Mouse (Mus musculus) heart, postnatal 36 days (tissue): ENCODE measurements around the gene Lix1. TPM values are rescaled to one million over a fixed set of nuclear protein-coding genes. Genes with fewer than 3 reads are reported as not detected.

Experiments used
- DNase-seq, 2 experiments: peaks; one replicate each; pipeline ENCODE4 v3.0.0; 2021 to 2022
- intact Hi-C: fragments of 180-260 bp; cut with DNase I; formaldehyde crosslinking; loops from one replicate; pipeline ENCODE4 v1.15.1; 2025
- total RNA-seq, 2 experiments: library from RNA; stranded (reverse); gene quantifications; 2 replicates each; pipeline ENCODE4 v1.2.3; 2021

Lix1 gene
- total RNA-seq: 1 to 10 TPM; 6.3 to 7.1 TPM

DNA sequence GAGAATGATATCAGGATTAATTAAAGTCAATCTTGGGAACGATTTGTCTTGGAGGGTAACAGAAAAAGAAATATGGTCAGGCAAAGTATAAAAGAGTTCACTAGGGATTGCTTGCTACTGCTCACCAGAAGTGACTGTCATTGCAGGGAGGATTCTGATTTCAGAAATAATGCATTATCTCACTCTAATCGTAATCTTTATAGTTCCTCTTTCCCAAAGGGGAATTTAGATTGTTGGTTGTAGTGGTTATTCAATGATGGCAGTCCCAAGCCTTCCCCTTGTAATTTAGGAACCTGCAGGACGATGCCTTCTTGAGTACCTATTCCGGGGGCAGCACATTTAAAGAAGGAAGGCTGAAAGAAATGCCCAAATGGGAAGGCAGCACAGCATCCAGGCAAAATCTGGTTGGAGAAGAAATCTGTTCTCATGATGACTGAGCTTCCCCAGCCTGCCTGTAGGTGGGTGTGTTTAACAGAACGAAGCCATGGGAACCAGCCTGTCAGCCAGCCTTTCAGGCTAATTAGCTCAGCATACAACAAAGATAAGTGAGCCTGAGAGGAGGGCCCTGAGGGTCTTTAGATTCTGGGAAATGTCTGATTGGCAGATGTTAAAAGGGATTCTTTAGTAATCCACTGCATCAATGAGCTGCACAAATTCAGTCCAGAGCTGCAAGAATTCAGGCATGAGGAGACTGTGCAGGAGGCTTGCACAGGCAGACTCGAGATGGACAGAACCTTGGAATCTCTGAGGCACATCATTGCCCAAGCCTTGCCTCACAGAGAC, at the start of gene Lix1:
TSS of gene Lix1 (plus strand) at position 451 of the 783 bp plus-strand sequence.
- DNase-seq: peak; percentile 18 to 20
- intact Hi-C loops: no loop called here

DNA sequence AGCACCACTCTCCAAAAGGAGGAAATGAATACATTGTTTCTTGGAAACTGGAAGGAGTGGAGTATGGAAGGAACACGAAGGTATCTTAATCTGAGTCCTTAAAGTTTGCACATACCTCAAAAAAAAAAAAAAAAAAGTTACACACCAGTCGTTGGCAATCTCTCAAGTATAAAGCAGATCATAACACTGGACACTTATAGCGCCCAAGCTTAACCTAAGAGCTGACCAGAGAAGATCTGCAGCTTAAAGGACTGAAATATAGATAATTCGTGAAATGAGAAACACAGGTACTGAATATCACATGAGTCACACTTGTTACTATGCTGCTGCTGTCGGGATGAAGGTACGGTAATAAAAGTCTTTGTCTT, 28.9 kb upstream of the Lix1 start:
- intact Hi-C loops: loop anchor here (5.0 to 10.0 kb wide), 4 partner anchors 81 to 429 kb away; no protein-coding TSS in a partner anchor
- DNase-seq: no peak

DNA sequence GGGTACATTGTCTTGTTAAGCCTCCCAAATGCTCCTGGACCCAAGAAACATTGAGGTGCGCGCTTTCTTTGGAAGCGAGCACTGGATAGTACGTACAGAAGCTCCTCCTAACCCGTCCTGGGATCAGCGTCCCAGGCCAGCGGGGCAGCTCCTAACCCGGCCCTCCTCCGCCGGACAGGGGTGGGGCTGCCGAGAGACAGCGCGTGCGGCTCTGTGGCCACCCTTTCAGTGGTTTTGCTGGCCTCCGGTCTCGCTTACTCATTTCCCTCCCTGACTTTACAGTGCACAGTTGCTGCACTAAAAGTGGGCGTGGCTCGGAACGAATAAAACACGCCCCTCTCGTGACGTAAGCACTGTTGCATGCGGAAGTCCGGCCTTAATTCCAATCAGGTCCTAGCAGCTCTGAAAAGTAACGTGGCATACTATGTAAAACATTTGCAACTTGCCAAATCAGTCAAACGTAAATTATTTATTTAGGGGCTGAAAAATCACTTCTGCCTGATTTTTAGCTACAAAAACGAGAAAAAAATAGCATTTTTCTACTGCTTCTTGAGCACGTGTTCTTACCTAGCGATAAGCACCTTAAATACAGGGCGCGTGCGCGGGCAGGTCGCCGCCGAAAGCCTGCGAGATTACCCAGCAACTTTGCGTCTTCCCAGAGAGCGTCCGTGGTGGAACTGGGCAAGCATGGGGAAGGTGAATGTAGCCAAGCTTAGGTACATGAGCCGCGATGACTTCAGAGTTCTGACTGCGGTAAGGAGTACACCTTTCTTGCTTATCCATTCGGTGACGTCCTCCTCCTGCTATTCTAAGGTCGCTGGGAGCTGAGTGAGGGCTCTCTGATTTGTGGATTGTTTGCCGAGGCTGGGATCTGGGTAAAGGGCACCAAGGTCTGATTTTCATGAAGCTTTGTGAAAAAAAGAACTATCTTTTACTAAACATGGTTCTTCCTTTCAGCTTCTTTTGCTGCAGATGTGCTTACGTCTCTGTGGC, 28.3 kb upstream of the Lix1 start, which contains the start of gene Riok2:
TSS of gene Riok2 (plus strand) at position 392 of the 993 bp plus-strand sequence.
- intact Hi-C loops: loop anchor here (2.0 to 10.0 kb wide), 5 partner anchors 82 to 429 kb away; no protein-coding TSS in a partner anchor
- peak; percentile 95 for DNase-seq

DNA sequence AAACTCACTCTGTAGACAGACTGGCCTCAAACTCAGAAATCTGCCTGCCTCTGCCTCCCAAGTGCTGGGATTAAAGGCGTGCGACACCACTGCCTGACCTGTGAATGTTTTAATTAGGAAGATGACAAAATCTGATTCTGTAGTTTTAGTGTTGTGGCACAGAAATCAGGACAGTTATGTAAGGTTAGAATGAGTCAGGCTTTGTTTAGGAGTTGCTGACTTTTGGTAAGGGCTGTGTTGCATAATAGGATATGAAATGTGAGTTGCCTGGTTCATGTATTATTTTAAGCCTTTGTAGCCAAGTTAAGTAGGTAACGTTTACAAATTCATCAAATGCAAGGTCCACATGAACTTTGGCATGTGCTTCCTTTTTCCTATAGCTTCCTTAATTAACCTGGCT, 26.9 kb upstream of the Lix1 start:
- DNase-seq: no peak
- intact Hi-C loops: loop anchor here (2.0 to 10.0 kb wide), 3 partner anchors 141 to 431 kb away; no protein-coding TSS in a partner anchor

DNA sequence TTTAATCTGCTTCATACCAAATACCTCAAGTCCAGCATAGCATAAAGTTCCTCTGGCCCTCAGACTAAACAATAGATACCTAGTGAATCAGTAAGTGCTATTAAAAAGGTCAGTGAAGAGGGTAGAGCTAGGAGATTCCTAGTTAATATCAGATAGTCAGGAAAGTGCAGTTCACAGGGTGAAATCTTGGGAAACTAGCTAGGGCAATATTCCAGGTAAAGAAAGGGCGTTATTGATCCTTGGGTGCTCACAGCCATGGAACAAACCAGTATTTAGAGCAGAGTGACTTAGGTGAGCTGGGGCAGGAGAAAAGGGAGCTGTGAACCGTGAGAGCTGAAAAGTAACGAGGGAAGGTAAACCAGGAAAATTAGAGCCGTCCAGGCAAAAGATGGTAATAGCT, 18.8 kb upstream of the Lix1 start:
- DNase-seq: no peak
- intact Hi-C loops: no loop called here

- intact Hi-C loops: no loop called here
- no peak for DNase-seq
These were observed 18.0 kb upstream of the Lix1 start for GRCm38 (mm10) chr17:17384502-17384901.

GRCm38 (mm10) chr17:17386117-17386516, 16.4 kb upstream of the Lix1 start:
- intact Hi-C loops: no loop called here
- no peak for DNase-seq

- no peak for DNase-seq
- intact Hi-C loops: loop anchor here (5.0 to 10.0 kb wide), 3 partner anchors 160 to 235 kb away; partner anchors contain the start of gene Lnpep
These were observed 10.6 kb upstream of the Lix1 start for GRCm38 (mm10) chr17:17391823-17392222.

GRCm38 (mm10) chr17:17392863-17393262, 9.6 kb upstream of the Lix1 start:
- intact Hi-C loops: loop anchor here (5.0 to 10.0 kb wide), 3 partner anchors 161 to 234 kb away; partner anchors contain the start of gene Lnpep
- no peak for DNase-seq

DNA sequence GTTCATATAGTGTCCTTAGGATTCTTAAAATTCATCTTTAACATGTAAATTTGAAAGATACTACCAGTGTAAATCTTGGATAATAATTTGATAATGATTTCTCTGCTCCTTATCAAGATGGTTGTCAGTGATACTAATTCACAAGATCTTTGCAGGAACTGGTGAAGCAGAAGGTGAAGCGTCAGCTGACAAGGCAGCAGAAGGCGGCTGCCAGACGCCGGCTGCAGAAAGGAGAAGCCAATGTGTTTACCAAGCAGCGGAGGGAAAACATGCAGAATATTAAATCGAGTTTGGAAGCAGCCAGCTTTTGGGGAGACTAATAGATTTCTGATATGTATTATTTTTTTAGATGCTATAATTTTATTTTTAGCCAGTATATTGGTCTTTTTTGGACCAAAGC, 9.2 kb upstream of the Lix1 start:
- intact Hi-C loops: loop anchor here (5.0 to 10.0 kb wide), 3 partner anchors 161 to 234 kb away; partner anchors contain the start of gene Lnpep
- DNase-seq: no peak

GRCm38 (mm10) chr17:17394336-17394735, 8.1 kb upstream of the Lix1 start:
- peak; percentile 69 to 79 for DNase-seq
- intact Hi-C loops: loop anchor here (1.0 to 10.0 kb wide), 5 partner anchors 162 to 354 kb away; partner anchors contain the start of gene Lnpep

DNA sequence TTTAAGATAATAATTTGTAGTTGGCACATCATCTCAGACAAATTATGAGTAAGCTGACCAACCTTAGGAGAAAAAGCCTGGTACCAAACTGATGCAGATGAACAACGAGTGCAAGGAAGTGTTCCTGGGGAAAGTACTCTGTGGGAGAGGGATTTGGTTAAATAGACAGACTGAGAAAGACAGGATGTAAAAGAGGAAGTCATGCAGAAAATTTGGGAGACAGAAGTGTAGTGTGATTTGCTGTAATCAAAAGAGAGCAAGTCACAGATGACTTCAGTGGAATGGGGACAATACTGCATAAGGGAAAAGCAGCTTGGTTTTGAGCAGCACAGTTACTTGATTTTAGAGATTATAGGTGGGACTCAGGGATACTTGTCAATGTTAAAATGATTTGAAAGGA, 5.6 kb upstream of the Lix1 start:
- intact Hi-C loops: loop anchor here (10.0 kb wide), 1 partner anchor 168 kb away; no protein-coding TSS in a partner anchor
- no peak for DNase-seq

DNA sequence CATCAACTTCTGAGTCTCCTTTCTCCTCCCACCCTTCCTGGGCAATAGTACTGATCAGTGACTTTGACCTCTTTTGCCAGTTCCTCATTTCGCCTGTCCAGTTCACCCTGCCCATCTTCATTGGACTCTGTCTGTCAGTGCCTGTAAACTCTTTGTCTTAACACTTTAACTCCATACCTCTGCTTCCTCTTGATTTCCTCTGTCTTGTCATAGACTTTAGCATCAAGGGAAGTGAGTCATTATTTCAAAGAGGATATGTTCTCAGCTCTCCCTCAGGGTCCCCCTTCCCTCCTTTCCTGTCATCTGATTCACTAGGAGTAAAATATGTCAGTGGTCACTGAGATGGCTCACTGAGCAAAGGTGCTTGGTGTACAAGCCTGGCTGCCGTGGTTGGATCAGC, 3.8 kb upstream of the Lix1 start:
- no peak for DNase-seq
- intact Hi-C loops: loop anchor here (10.0 kb wide), 1 partner anchor 166 kb away; no protein-coding TSS in a partner anchor

DNA sequence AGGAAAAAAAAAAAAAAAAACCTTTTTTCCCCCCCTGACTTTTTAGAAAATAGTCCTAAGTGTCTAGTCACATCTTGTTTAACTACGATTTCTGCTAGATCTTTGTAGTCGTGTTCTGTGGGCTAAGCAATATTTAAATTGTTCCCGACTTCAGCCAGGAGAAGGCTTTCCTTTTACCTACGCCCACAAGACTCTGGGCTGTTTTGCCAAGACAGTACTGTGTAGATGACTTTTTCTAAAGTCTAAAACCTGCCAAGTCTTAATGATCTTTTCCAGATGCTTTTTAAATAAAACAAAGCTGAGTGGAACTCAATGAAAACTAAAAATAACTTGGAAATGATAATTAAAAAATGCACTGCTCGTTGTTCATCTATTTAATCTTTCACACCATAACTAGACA, 566 bp downstream of the Lix1 start:
- intact Hi-C loops: no loop called here

DNA sequence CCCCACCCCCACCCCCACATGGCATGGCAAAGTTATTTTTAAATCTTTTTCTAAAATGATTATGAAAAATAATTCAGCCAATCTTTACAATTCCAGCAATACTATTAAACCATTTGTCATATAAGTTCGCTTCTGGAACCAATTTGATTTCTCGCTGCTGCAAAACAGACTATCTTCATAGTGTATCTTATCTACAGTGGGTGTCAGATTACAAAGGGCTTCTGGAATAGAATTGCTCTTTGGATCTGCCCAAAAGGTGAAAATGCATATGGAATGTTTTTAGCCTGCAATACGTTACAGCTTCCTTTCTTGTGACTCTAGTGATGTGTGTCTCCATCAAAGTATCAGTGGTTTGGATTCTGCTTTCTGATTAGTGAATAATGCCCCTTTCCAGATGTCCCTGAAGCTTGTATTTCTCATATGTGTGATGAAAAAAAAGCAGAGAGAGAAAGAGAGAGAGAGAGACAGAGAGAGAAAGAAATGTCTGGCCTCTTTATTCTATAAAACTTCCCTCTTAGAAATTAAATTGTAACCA, 1.2 kb downstream of the Lix1 start:
- no peak for DNase-seq
- intact Hi-C loops: no loop called here

More for the DNA sequence above, 566 bp downstream of the Lix1 start:
- DNase-seq: no peak

DNA sequence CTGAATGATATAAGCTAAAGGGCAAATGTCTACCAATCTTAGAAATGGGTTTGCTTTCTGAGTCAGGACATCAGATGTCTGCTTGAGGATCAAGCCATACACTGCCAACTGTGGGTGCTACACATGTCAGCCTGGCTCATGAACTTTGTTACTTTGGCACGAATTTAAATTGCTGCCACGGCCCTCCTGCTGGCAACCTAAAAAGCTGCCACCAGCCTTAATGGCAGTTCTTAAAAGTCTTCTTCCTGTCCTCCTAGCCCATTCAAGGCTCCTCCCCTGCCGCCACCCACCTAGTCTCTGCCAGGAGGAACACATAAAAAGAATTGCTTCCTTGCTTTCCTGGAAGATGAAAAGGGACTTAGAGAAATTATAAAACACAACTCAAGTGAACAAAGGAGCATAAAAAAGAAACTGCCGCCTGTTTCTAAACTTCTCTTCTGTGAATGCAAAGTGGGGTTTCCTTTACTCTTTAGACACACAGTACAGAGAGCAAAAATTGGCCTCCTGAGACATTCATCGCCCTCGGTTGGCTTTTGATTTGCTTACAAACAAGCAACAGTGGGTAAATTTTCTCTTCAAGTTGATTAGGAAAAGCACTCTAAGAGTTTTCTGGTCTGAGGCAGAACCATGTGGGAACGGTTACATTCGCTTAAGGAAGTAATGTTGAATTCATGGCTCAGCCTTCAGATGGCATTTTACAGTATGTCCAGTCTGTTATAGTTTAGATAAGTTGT, 2.5 kb downstream of the Lix1 start:
- intact Hi-C loops: no loop called here

DNA sequence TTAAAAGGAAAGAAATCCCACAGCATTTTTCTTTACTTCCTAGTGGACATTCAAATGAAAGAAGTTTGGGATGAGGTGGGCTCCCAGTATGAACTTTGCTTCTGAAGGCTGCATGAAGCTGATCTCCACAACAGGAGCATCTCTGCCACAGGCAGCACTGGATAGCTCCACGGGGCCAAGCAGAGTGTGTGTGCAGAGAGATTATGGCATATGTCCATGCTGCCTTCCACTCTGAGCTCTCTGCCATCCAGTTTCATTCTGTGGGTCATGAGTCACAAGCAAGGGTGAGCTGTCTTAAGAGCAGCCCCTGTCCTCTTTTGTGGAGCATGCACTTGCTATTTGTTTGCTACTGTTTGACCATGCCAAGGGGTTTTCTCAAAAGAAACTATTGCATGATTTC, 3.1 kb downstream of the Lix1 start:
- intact Hi-C loops: no loop called here
- no peak for DNase-seq

More for the DNA sequence above, 2.5 kb downstream of the Lix1 start:
- no peak for DNase-seq

- no peak for DNase-seq
- intact Hi-C loops: no loop called here
These were observed 5.7 kb downstream of the Lix1 start for GRCm38 (mm10) chr17:17408137-17408536.

DNA sequence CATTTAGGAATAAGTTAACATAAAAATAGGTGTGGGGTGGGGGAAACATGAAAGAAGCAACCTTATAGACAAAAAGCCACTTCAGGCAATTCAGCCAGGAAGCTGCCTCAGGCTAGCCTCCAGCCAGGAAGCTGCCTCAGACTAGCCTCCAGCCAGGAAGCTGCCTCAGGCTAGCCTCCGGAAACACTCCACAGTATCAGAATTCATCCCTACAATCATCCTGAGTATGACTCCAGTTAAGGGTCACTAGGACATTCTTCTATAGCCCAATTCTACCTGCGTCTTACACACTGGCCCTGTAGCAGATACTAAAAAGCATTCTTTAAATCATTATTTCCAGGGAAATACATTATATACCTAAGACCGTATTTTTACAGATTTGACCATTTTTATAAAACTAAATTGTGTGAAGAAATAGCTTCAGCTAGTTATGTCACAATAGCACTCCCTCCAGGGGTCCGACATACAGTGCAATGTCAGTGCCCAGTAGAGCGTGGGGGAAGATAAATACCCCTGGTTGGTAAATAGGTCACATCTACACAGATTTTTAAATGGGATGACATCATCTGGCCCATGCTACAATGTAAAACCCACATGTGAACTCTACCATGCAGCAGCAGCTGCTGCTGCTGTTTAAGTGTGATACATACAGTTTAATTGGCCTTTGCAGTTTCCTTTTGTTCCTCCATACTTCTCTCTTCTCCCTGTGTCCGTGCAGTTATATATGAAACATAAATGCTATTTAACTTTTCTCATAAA, 6.4 kb downstream of the Lix1 start:
- intact Hi-C loops: no loop called here

More for the DNA sequence above, 6.4 kb downstream of the Lix1 start:
- no peak for DNase-seq
